Mouse (Mus musculus) heart, embryonic 13.5 days (tissue): ENCODE results near the gene Ids. TPM values are rescaled to one million over a fixed set of nuclear protein-coding genes. Genes with fewer than 3 reads are reported as not detected.

Experiments used
- ATAC-seq: fragments of 200-750 bp; cut with Nextera tagmentation; 2 replicates; pipeline ENCODE4 v1.8.0; 2017; ENCODE audit warnings: moderate TSS enrichment; ENCODE audit not compliant: insufficient number of reproducible peaks, low FRiP score, low TSS enrichment; ENCODE audit errors: extremely low read depth
- H3K27ac ChIP-seq: fragments of 300-500 bp; sonication (generic); replicated peaks from 2 replicates; pipeline ENCODE4 v1.5.1; 2015; ENCODE audit warnings: moderate library complexity, mild to moderate bottlenecking, inconsistent platforms
- H3K27me3 ChIP-seq: fragments of 300-500 bp; sonication (generic); replicated peaks from 2 replicates; pipeline ENCODE4 v1.6.1; 2015; ENCODE audit warnings: mild to moderate bottlenecking, inconsistent platforms
- H3K36me3 ChIP-seq: fragments of 300-500 bp; sonication (generic); 2 replicates; pipeline ENCODE4 v1.6.1; 2015; ENCODE audit warnings: mild to moderate bottlenecking, inconsistent platforms
- H3K4me1 ChIP-seq: fragments of 300-500 bp; sonication (generic); 2 replicates; pipeline ENCODE4 v1.6.1; 2015; ENCODE audit warnings: inconsistent platforms
- H3K4me2 ChIP-seq: fragments of 300-500 bp; sonication (generic); 2 replicates; pipeline ENCODE4 v1.6.1; 2015; ENCODE audit warnings: inconsistent platforms, mild to moderate bottlenecking, moderate library complexity
- H3K4me3 ChIP-seq: fragments of 300-500 bp; sonication (generic); 2 replicates; pipeline ENCODE4 v1.5.1; 2015; ENCODE audit warnings: moderate library complexity, mild to moderate bottlenecking, inconsistent platforms
- H3K9ac ChIP-seq: fragments of 300-500 bp; sonication (generic); 2 replicates; pipeline ENCODE4 v1.6.1; 2015; ENCODE audit warnings: inconsistent platforms, mild to moderate bottlenecking, moderate library complexity
- H3K9me3 ChIP-seq: fragments of 300-500 bp; sonication (generic); 2 replicates; pipeline ENCODE4 v1.6.1; 2016; ENCODE audit warnings: inconsistent platforms
- WGBS: fragments of 180-500 bp; shearing (Covaris S2); methylation state at CpG from one replicate; pipeline ENCODE4 v1.1.7; 2015; ENCODE audit warnings: mixed read lengths; 5-methylcytosine and 5-hydroxymethylcytosine counted together
- polyA plus RNA-seq: library from polyadenylated mRNA; unstranded; fragments of >200 nt; fragmentation: Nextera tagmentation; extraction: Ambion mirVana; gene quantifications from 2 replicates; pipeline ENCODE4 v1.2.1, GENCODE M21; 2015

The Ids gene
- polyA plus RNA-seq, 1 experiment from 2014 or later, result 1.3 TPM

- Histone ChIP-seq H3K9me3 (no peaks in the 10 kb centered on the region), H3K4me1 (no peaks in the 10 kb centered on the region), H3K4me3 (no peak overlapping the region), H3K9ac (no peak overlapping the region), H3K27ac (no peak overlapping the region), H3K36me3 (no peaks in the 10 kb centered on the region), H3K4me2 (no peak overlapping the region), H3K27me3 (no peaks in the 10 kb centered on the region)
- no peak for ATAC-seq
- WGBS, result 18% methylated on average over 6 of the region's 6 CpGs
These were observed 34.6 kb downstream of the Ids start for GRCm38 (mm10) chrX:70330202-70330843.

- H3K4me1 ChIP-seq, result no peaks in the 10 kb centered on the region
- WGBS, result 57% methylated on average over 2 of the region's 2 CpGs
- no peak overlapping the region for H3K27ac ChIP-seq
- H3K36me3 ChIP-seq, result no peaks in the 10 kb centered on the region
- no peaks in the 10 kb centered on the region for H3K27me3 ChIP-seq
- ATAC-seq, result no peak
- no peak overlapping the region for H3K4me2 ChIP-seq
- H3K9me3 ChIP-seq, result no peaks in the 10 kb centered on the region
- no peak overlapping the region for H3K9ac ChIP-seq
- H3K4me3 ChIP-seq, result no peak overlapping the region
These were observed 36.2 kb downstream of the Ids start for GRCm38 (mm10) chrX:70328530-70329143.

DNA sequence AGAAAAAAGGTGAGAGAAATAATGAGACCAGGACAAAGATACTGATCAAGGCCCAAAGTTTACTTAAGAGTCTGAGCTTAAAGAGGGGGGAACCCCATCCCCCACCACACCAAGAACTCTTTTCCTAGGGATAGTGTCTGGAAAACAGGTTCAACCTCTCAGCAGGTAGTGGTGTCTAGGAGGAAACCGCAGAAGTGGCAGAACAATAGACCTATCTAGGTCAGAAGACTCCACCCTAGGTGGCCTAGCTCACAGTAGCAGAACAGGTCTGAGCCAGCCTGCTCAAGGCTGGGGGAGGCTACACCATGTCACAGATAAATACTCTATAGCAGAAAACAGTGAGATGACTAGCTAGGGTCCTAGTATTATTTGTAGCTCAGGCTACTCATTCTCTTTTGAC lies 37.2 kb downstream of the Ids start:
- H3K4me1 ChIP-seq, result no peaks in the 10 kb centered on the region
- no peak for ATAC-seq
- H3K27me3 ChIP-seq, result no peaks in the 10 kb centered on the region
- H3K4me2 ChIP-seq, result no peak overlapping the region
- 40% methylated on average over 1 of the region's 1 CpGs for WGBS
- no peak overlapping the region for H3K27ac ChIP-seq
- H3K9me3 ChIP-seq, result no peaks in the 10 kb centered on the region
- H3K9ac ChIP-seq, result no peak overlapping the region
- H3K36me3 ChIP-seq, result no peaks in the 10 kb centered on the region
- H3K4me3 ChIP-seq, result no peak overlapping the region

DNA sequence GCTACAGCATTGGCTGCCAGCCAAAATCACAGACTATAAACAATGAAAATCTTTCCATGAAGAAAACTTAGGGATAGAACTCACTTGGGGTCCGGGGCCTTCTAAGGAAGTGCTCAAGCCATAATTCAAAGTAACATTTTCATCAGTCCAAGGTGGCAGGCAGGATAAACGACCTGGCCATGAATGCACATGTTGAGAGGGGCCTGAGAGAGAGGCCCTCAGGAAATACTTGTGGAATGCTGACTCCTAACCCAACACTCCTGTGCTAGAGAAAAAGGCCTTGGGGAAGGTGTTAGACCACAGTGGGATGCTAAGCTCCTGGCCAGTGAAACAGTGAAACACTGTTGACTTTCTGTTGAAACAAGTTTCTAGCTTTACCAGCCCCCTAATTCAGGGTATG lies 45.6 kb downstream of the Ids start:
- WGBS, result 34% methylated on average over 2 of the region's 2 CpGs
- no peaks in the 10 kb centered on the region for H3K9me3 ChIP-seq
- H3K4me2 ChIP-seq, result no peak overlapping the region
- no peaks in the 10 kb centered on the region for H3K4me1 ChIP-seq
- H3K9ac ChIP-seq, result no peak overlapping the region
- no peaks in the 10 kb centered on the region for H3K27me3 ChIP-seq
- no peak for ATAC-seq
- H3K4me3 ChIP-seq, result no peak overlapping the region
- H3K36me3 ChIP-seq, result no peaks in the 10 kb centered on the region
- no peak overlapping the region for H3K27ac ChIP-seq

DNA sequence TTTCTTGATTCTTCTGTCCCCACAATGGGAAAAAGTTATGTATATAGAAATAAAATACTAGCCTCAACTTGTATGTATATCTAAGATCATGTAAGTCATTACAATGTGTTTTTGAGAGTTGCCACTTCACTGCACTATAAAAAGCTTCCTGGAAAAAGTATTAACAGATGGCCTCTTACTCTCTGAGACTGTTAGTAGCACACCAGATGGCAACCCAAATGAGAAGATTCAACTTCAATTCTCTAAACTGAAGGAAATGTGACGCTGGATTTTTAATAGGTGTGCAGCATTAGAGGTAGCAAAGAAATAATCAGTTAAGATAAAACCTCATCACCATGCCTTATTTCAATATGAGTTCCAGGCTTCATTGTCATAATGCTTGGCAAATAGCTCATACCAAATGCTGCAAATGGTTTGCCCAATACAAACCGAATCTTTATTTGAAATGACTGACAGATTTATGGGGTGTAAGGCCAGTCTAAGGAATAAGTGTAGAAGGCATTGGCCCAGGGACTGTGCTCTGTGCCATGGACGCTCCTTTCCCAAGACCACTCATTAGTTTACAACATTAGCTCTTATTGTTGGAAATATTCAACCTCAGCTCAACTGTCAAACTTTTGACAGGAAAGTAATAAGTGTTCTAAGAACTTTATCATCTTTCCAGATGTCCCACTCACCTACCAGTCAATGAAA lies 49.8 kb downstream of the Ids start:
- H3K4me1 ChIP-seq, result no peaks in the 10 kb centered on the region
- no peaks in the 10 kb centered on the region for H3K36me3 ChIP-seq
- 72% methylated on average over 3 of the region's 3 CpGs for WGBS
- ATAC-seq, result no peak
- no peak overlapping the region for H3K9ac ChIP-seq
- H3K4me3 ChIP-seq, result no peak overlapping the region
- no peaks in the 10 kb centered on the region for H3K9me3 ChIP-seq
- H3K4me2 ChIP-seq, result no peak overlapping the region
- no peak overlapping the region for H3K27ac ChIP-seq
- H3K27me3 ChIP-seq, result no peaks in the 10 kb centered on the region

Other genes starting within 250 kb of the Ids start
- 25.3 and 26.8 TPM in 2 replicates for gene 1110012L19Rik, start 20.8 kb upstream of the Ids start, polyA plus RNA-seq
- gene Tmem185a, start 112.1 kb upstream of the Ids start, polyA plus RNA-seq, result 34.5 and 35.7 TPM in 2 replicates